Mouse (Mus musculus): ENCODE data around the gene Tfcp2l1. TPM values are rescaled to one million over a fixed set of nuclear protein-coding genes. Genes with fewer than 3 reads are reported as not detected.

Tfcp2l1 gene
- total RNA-seq, 4 experiments from 2014 or later: 1.9 to 5.5 (median 3.9) TPM

DNA sequence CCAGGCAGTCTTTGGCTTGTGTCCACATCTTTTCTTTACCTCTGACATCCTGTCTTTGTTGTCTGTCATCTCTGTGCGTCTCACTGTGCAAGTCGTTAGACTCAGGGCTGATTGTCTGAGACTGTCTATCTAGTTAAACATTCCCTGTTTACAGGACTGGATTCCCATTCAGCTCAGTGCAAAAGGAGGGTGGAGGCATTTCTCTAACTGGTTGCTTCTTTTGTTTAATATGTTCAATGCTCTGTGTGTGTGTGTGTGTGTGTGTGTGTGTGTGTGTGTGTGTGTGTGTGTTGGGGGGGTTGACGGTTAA lies 23.0 kb downstream of the Tfcp2l1 start:
- DNase-seq (ENCODE audit: low spot score in 2 of 2): no peak

- DNase-seq (ENCODE audit: low spot score in 2 of 2): no peak
Observed at GRCm38 (mm10) chr1:118658716-118659115, 31.0 kb downstream of the Tfcp2l1 start.

DNA sequence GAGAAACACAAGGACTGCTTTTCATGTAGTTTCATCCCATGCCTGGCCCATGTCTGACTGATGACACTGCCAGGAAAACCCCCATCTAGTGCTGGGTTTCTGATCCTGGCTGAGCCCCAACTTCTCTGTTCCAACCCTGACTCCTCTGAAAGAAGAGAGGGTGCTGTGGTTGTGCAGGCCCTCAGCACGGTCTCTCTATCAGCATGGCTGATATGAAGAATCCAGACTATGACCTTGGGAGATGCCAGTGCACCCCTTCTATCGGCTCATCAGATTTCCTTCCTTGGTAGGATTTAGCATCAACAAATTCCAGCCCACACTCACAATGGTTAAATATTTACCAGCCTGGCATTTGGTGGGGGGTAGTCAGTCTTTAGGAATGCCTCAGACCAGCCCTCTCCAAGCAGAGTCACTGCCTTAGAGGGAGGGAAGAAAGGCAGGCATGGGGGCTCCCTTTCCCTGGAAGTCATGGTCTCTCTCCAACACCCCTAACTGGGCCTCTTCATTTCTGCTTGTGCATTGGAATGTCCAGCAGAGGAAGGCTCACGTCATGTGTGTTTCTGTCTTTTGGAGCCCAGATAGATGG lies 33.2 kb downstream of the Tfcp2l1 start:
- DNase-seq (ENCODE audit: low spot score in 2 of 2): no peak

DNA sequence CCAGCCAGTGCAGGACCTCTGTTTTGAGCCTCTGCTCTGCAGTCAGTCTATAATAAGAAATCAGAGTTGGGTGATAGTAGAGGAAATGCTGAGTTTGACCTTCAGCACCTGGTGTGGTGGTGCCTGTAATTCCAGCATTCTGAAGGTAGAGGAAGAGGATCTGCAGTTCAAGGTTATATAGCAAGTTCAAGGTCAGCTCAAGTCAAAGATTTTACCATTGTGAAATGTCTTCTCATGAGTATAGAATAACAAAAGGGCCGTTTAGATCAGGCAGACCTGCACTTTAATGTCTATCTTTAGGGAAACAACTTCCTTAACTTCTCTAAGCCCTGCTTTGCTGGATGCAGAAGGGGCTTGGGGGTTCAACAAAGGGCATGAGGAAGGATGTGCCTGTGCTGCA lies 35.3 kb downstream of the Tfcp2l1 start:
- no peak for DNase-seq (ENCODE audit: low spot score in 2 of 2)

GRCm38 (mm10) chr1:118667536-118667935 lies 39.8 kb downstream of the Tfcp2l1 start:
- DNase-seq (ENCODE audit: low spot score in 2 of 2): no peak

DNA sequence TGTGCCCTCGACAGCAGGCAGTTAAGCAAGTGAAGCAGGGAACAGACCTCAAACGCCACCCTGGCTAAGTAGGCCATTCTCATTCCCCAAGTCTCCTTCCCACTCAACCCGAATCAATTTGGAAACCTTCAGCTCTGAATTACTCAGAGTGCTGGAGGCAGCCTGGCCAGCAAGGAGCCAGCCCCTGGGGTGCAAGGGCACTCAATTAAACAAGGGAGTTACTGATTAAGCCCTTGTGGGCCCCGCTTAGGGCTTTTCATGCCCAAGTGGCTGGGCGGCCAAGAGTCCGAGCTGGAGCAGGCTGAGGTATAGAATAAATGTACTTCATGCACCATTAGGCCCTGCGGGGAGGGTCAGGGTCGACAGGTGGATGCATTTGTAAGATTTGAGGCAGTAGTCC lies 44.5 kb downstream of the Tfcp2l1 start:
- DNase-seq (ENCODE audit: low spot score in 2 of 2): peak in 1 of 2 experiments; percentile 3

DNA sequence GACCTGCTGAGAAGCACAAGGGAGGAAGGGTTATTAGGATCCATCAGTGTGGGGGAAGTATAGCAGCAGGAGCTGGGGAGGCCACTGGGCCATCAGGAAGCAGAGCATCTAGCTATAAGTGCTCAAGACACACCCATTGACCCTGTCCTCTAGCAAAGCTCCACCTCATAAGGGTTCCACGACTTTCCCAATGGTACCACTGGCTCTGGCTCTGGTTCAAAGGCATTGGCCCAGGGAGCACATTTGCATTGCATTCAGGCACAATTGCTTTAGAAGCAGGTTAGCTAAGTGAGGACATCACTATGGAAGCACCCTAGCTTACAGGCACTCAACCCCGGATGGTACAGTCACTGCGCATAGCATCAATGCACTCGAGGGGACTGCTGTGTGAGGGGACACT lies 46.4 kb downstream of the Tfcp2l1 start:
- DNase-seq (ENCODE audit: low spot score in 2 of 2): no peak

GRCm38 (mm10) chr1:118681980-118682379 lies 54.2 kb downstream of the Tfcp2l1 start:
- no peak for DNase-seq (ENCODE audit: low spot score in 2 of 2)

DNA sequence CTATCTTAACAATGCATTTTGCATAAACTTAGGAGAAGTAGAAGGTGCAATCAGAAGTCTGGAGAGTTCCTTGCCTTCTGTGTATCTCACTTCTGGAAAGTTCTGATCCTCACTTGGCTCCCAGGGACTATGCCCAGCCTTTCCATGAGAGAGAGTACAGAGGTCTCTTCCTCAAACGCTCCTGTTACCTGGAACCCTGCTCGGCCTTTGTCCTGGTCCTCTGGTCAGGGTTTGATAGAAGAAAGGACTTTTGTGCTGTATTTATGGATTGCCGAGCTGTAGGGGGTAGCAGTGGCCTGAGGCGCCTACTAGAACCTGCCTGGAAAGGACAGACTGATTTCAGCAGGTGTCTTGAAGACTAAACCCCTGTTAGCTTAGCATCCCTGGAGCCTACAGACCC lies 55.9 kb downstream of the Tfcp2l1 start:
- no peak for DNase-seq (ENCODE audit: low spot score in 2 of 2)

DNA sequence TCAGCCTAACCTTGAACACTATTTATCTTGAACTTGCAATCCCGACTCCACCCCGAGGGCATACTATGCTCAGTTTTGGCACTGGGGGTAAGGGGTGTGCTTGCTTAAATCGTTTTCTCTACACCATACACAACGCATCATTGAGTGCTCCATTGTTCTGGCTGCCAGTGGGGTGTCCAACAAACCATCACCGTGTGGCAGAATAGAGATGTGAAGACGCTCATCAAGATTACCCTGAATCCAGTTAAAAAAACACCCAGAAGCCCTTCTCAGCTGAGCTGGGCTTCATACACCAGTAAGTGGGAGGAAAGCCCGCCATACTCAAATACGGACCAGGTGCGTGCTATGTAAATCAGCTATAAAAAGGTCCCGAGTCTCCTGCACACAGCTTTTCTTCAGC lies 60.0 kb downstream of the Tfcp2l1 start:
- no peak for DNase-seq (ENCODE audit: low spot score in 2 of 2)

- DNase-seq (ENCODE audit: low spot score in 2 of 2): no peak
Observed at GRCm38 (mm10) chr1:118689830-118690229, 62.1 kb downstream of the Tfcp2l1 start.

DNA sequence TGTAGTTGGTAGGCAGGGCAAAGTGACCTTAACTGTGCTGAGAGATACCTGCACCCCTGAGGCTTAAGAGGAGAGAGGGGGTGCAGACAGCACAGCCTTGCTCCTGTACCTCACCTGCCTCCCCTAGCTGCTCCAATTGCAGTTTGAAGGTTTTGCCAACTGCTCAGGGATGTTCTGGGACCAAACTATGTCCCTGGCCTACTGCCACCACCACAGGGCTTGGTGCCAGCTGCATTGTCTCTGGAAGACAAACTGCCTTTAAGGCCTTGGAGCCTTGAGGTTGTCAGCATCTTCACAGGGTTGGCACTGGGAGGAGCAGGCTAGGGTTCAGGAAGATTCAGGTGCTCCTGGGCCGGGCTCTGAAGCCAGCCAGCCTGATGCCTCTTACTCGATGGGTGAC lies 66.7 kb downstream of the Tfcp2l1 start:
- peak in 1 of 2 experiments; percentile 9 for DNase-seq (ENCODE audit: low spot score in 2 of 2)

- DNase-seq (ENCODE audit: low spot score in 2 of 2): no peak
Observed at GRCm38 (mm10) chr1:118697906-118698305, 70.2 kb downstream of the Tfcp2l1 start.

- no peak for DNase-seq (ENCODE audit: low spot score in 2 of 2)
Observed at GRCm38 (mm10) chr1:118699118-118699890, 71.6 kb downstream of the Tfcp2l1 start.

DNA sequence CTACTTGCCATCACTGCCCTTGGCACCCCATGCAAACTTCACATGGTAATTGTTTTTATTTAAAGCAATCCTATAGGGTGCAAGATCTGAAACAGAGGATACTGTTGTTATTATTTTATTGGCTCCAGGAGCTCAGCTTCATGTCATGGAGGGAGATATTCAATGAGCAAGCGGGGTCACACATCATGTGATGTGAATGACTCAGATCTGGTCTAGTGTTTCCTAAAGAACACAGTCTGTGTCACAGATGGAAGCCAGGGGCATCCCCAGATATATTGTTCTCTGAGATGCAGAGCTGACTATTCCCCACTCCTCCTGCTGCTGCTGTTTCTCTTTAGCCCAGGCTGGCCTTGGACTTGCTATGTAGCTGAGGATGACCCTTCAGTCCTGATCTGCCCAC lies 72.2 kb downstream of the Tfcp2l1 start:
- no peak for DNase-seq (ENCODE audit: low spot score in 2 of 2)

GRCm38 (mm10) chr1:118711606-118712005 lies 83.9 kb downstream of the Tfcp2l1 start:
- no peak for DNase-seq (ENCODE audit: low spot score in 2 of 2)

DNA sequence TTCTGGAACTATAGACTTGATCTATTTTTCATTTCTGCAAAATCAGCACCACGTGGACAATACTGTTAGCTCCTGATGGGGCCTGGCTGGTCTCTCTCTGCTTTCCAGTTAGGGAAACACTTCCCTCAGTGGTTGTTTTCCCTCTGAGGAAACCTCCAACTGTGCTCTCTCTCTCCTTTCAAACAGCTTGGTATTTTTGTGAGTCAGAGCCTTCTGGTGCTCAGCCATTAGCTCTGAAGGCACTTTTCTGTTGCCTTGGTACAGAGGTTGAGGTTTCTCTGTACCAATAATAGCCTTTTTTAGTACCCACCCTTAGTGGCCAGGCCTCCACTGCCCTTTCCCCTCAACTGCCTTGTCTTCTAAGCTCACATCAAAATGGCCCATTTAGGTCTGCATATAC lies 88.5 kb downstream of the Tfcp2l1 start:
- peak; percentile 4 for DNase-seq (ENCODE audit: low spot score in 2 of 2)

- DNase-seq (ENCODE audit: low spot score in 2 of 2): no peak
Observed at GRCm38 (mm10) chr1:118718055-118718454, 90.3 kb downstream of the Tfcp2l1 start.

DNA sequence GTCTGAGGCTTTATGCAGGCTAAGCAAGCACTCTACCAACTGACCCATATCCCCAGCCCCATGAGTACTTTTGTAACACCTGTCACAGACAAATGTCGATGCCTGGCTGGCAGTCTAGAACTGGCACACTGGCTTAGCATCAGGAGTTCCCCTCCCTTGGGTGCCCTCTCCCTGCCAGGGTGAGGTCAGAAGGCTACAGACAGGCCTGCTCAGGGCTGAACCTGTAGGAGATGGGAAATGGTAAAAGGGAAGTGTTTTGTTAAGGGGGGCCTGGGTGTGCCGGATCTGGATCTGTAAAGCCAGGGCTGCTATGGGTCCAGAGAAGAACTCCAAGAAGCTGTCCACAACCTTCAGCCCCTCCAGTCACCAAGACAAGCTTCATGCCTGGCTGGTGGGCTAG lies 92.0 kb downstream of the Tfcp2l1 start:
- DNase-seq (ENCODE audit: low spot score in 2 of 2): no peak

GRCm38 (mm10) chr1:118720474-118721095 lies 92.8 kb downstream of the Tfcp2l1 start:
- no peak for DNase-seq (ENCODE audit: low spot score in 2 of 2)

DNA sequence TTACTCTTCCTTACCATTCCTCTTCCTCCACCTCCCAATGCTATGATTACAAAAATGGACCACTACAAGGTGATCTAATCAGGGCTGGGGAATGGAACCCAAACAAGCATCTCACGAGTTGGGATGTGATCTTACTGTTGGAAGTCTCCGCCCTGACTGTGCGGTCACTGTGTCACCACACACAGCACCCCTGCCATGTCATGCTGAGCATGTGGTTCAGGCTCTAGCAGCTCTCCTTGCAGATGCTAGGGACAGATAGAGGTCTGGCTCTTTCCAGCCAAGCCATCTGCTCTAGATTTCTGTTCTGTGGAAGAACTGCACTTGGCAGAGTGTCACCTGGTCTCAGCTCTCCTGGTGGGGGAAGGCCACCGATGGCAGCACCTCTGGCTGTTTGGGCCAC lies 99.3 kb downstream of the Tfcp2l1 start:
- no peak for DNase-seq (ENCODE audit: low spot score in 2 of 2)

GRCm38 (mm10) chr1:118728796-118729195 lies 101.1 kb downstream of the Tfcp2l1 start:
- DNase-seq (ENCODE audit: low spot score in 2 of 2): no peak

All from layer of hippocampus, adult 8-10 months (tissue).